Mouse (Mus musculus) lung, embryonic 14.5 days (tissue): Measurements from ENCODE around the gene Nbl1. TPM values are rescaled to one million over a fixed set of nuclear protein-coding genes. Genes with fewer than 3 reads are reported as not detected.

Experiments used
- ATAC-seq: fragments of 200-750 bp; cut with Nextera tagmentation; 2 replicates; pipeline ENCODE4 v1.8.0; 2017; ENCODE audit warnings: mild to moderate bottlenecking, moderate TSS enrichment, moderate library complexity; ENCODE audit not compliant: insufficient read depth
- DNase-seq: peaks from one replicate; pipeline ENCODE4 v3.0.0-alpha.2; 2015
- H3K27ac ChIP-seq: fragments of 300-500 bp; sonication (generic); 2 replicates; pipeline ENCODE4 v1.5.1; 2014; ENCODE audit warnings: low read depth, mild to moderate bottlenecking, moderate library complexity
- H3K27me3 ChIP-seq: fragments of 300-500 bp; sonication (generic); 2 replicates; pipeline ENCODE4 v1.6.1; 2014; ENCODE audit warnings: low read length, control low read depth; ENCODE audit not compliant: insufficient read depth
- H3K36me3 ChIP-seq: fragments of 300-500 bp; sonication (generic); 2 replicates; pipeline ENCODE4 v1.6.1; 2014; ENCODE audit warnings: control low read depth; ENCODE audit not compliant: insufficient read depth
- H3K4me1 ChIP-seq: fragments of 300-500 bp; sonication (generic); 2 replicates; pipeline ENCODE4 v1.6.1; 2014; ENCODE audit warnings: antibody characterized with exemption, control low read depth; ENCODE audit not compliant: insufficient read depth
- H3K4me2 ChIP-seq: fragments of 300-500 bp; sonication (generic); 2 replicates; pipeline ENCODE4 v1.6.1; 2014; ENCODE audit warnings: mild to moderate bottlenecking
- H3K4me3 ChIP-seq: fragments of 300-500 bp; sonication (generic); 2 replicates; pipeline ENCODE4 v1.5.1; 2014; ENCODE audit warnings: low read depth, low read length
- H3K9ac ChIP-seq: fragments of 300-500 bp; sonication (generic); 2 replicates; pipeline ENCODE4 v1.6.1; 2014
- H3K9me3 ChIP-seq: fragments of 300-500 bp; sonication (generic); 2 replicates; pipeline ENCODE4 v1.6.1; 2016; ENCODE audit warnings: low read depth, low read length, control low read depth
- CTCF ChIP-seq: IDR thresholded peaks from 2 replicates; pipeline ENCODE4 v1.5.1; 2016; ENCODE audit warnings: antibody characterized with exemption, low read depth
- WGBS: fragments of 180-500 bp; shearing (Covaris S2); extraction: QIAGEN DNeasy Blood & Tissue Kit; methylation state at CpG from one replicate; pipeline ENCODE4 v1.1.7; 2014; 5-methylcytosine and 5-hydroxymethylcytosine counted together
- polyA plus RNA-seq: library from polyadenylated mRNA; unstranded; fragments of >200 nt; fragmentation: Nextera tagmentation; extraction: Ambion mirVana; gene quantifications from 2 replicates; pipeline ENCODE4 v1.2.1, GENCODE M21; 2014

Gene Nbl1
- polyA plus RNA-seq, 1 experiment from 2014 or later: 48.0 TPM

- Histone ChIP-seq H3K27ac (no peak overlapping the region), H3K4me2 (no peak overlapping the region), H3K36me3 (no peaks in the 10 kb centered on the region), H3K27me3 (no peaks in the 10 kb centered on the region), H3K4me3 (no peak overlapping the region), H3K9me3 (no peaks in the 10 kb centered on the region), H3K9ac (no peak overlapping the region), H3K4me1 (peaks cover 10% of the 10 kb centered on the region)
- ATAC-seq (no peak), DNase-seq (no peak)
- WGBS: 10% methylated on average over 10 of the region's 10 CpGs
- TF ChIP-seq CTCF: no peak
Observed at GRCm38 (mm10) chr4:139040084-139040839, 52.5 kb downstream of the Nbl1 start.

GRCm38 (mm10) chr4:139037795-139038607, 54.8 kb downstream of the Nbl1 start:
- Histone ChIP-seq H3K27me3 (no peaks in the 10 kb centered on the region), H3K27ac (peak overlapping the region; percentile 54), H3K4me2 (no peak overlapping the region), H3K9me3 (no peaks in the 10 kb centered on the region), H3K4me1 (peaks cover 10% of the 10 kb centered on the region), H3K36me3 (no peaks in the 10 kb centered on the region), H3K4me3 (no peak overlapping the region), H3K9ac (no peak overlapping the region)
- TF ChIP-seq CTCF: no peak
- ATAC-seq (peak; percentile 56), DNase-seq (peak; percentile 65)
- WGBS: 45% methylated on average over 17 of the region's 17 CpGs

DNA sequence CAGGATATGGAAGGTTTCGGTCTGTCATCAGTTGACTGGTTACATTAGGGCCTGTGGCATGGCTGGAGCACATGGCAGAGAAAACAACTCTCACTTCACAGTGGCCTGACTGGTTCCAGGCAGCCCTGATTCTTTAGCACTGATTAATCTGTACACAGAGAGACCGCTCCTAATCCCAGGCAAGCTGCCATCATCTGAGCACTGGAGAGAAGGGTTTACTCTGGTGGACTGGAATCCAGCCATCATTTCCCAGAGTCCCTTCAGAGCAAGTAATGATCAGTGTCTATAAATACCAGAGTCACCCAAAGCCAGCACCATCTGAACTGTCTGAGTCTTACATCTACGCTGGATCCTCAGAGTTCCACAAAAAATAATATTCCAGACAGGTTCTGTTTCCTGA, 57.0 kb downstream of the Nbl1 start:
- 81% methylated on average over 3 of the region's 3 CpGs for WGBS
- Histone ChIP-seq H3K36me3 (no peaks in the 10 kb centered on the region), H3K4me3 (no peak overlapping the region), H3K27ac (no peak overlapping the region), H3K4me2 (no peak overlapping the region), H3K27me3 (no peaks in the 10 kb centered on the region), H3K9me3 (no peaks in the 10 kb centered on the region), H3K4me1 (peaks cover 10% of the 10 kb centered on the region), H3K9ac (no peak overlapping the region)
- DNase-seq: peak; percentile 34
- no peak for TF ChIP-seq CTCF
- ATAC-seq: no peak

GRCm38 (mm10) chr4:139034942-139035341, 57.9 kb downstream of the Nbl1 start:
- no peak for TF ChIP-seq CTCF
- Histone ChIP-seq H3K36me3 (no peaks in the 10 kb centered on the region), H3K9ac (no peak overlapping the region), H3K4me1 (peaks cover 10% of the 10 kb centered on the region), H3K9me3 (no peaks in the 10 kb centered on the region), H3K4me2 (no peak overlapping the region), H3K4me3 (no peak overlapping the region), H3K27me3 (no peaks in the 10 kb centered on the region), H3K27ac (no peak overlapping the region)
- no peak for DNase-seq
- 89% methylated on average over 3 of the region's 3 CpGs for WGBS
- no peak for ATAC-seq

DNA sequence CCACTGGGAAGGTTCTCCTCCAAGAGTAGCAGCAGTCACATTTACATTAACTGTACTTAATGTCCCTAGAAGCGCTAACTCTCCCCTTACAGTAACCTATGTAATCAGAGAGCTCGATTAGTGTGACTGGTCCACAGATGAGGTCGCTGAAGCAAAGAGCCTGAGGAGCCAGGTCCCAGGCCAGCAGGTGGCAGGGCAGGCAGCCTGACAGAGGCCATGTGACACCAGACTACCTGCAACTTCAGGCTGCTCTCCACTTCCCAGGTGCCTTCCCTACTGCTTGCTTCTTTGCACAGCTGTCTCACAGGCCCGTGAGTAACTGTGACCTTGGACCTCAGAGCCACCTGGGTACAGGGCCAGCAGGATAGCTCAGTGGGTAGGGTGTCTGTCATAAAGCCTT, 58.3 kb downstream of the Nbl1 start:
- Histone ChIP-seq H3K27ac (no peak overlapping the region), H3K4me1 (peaks cover 10% of the 10 kb centered on the region), H3K4me2 (no peak overlapping the region), H3K36me3 (no peaks in the 10 kb centered on the region), H3K27me3 (no peaks in the 10 kb centered on the region), H3K9ac (no peak overlapping the region), H3K9me3 (no peaks in the 10 kb centered on the region), H3K4me3 (no peak overlapping the region)
- DNase-seq (no peak), ATAC-seq (no peak)
- peak; percentile 31 for TF ChIP-seq CTCF
- 35% methylated on average over 4 of the region's 4 CpGs for WGBS

DNA sequence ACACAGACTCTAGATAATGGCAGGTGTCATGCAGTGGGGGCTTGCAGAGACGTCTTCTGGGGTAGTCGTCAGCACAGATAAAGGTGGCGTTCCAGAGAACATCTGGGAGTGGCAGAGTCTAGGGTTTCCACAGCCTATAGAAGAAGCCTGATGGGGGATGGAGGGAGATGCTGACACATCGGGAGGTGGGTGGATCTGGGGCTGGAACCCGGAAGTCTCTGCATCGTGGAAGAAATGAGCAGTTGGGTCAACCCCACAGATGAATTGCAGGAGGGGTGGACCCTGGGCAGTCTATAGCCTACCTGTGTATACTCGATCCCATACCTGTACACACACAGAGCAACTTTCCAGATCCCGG, 58.8 kb downstream of the Nbl1 start:
- Histone ChIP-seq H3K9ac (no peak overlapping the region), H3K27ac (no peak overlapping the region), H3K36me3 (no peaks in the 10 kb centered on the region), H3K4me1 (peaks cover 10% of the 10 kb centered on the region), H3K4me2 (no peak overlapping the region), H3K27me3 (no peaks in the 10 kb centered on the region), H3K4me3 (no peak overlapping the region), H3K9me3 (no peaks in the 10 kb centered on the region)
- DNase-seq: no peak
- TF ChIP-seq CTCF: no peak
- 69% methylated on average over 8 of the region's 8 CpGs for WGBS
- ATAC-seq: no peak

GRCm38 (mm10) chr4:139033263-139034009, 59.4 kb downstream of the Nbl1 start:
- no peaks in the 10 kb centered on the region for H3K36me3 ChIP-seq
- WGBS: 81% methylated on average over 11 of the region's 11 CpGs
- no peak for ATAC-seq

More at GRCm38 (mm10) chr4:139033263-139034009, 59.4 kb downstream of the Nbl1 start:
- Histone ChIP-seq H3K27me3 (no peaks in the 10 kb centered on the region), H3K9me3 (no peaks in the 10 kb centered on the region), H3K27ac (no peak overlapping the region), H3K4me3 (no peak overlapping the region), H3K9ac (no peak overlapping the region), H3K4me2 (no peak overlapping the region), H3K4me1 (peaks cover 10% of the 10 kb centered on the region)
- TF ChIP-seq CTCF: no peak
- no peak for DNase-seq
